Mouse (Mus musculus) embryonic fibroblast, embryonic 13.5 days (primary cell): ENCODE results near the gene Ppfia4.

Source experiments
- CTCF ChIP-seq: IDR thresholded peaks from 2 replicates; pipeline ENCODE4 v1.5.1; 2011; ENCODE audit warnings: mild to moderate bottlenecking, control low read depth, low read length, moderate library complexity, borderline replicate concordance; ENCODE audit not compliant: insufficient read depth
- POLR2A ChIP-seq: IDR thresholded peaks from 2 replicates; pipeline ENCODE4 v1.6.1; 2011; ENCODE audit warnings: low read depth, mild to moderate bottlenecking, control low read depth, low read length, moderate library complexity

GRCm38 (mm10) chr1:134342278-134342664, 9.5 kb upstream of the Ppfia4 start:
- TF ChIP-seq POLR2A (no peak), CTCF (no peak)
